Mouse (Mus musculus): ENCODE measurements at regions not wholly inside any gene's neighbourhood (a gene's known extent, or its start where the extent isn't known, plus 50 kb on each side); places are given as distances from the start of the nearest gene placed in this dataset.

DNA sequence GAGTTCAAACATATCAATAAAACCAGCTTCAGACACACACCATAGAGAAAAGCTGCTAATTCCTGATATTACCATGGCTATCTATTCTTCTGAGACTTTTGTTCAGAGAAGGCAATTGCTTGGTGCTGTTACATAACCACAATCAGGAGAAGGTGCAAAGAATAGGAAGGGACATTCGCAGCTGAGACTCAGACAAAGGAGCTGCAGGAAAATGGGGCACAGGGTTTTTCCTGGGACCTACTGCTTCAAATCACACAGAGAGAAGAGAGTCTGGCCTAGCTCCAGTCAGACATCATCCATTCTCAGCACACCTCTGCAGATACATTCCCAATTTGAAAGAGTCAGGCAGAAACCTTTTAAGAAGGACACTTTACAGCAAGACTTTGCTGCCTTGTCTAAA, 219.4 kb upstream of the Ercc4 start:
- TF ChIP-seq GATA1 (IDR thresholded peaks at IDR 0.05; ENCODE audit: borderline replicate concordance, low read length) (no peak), TAL1 (conservative IDR thresholded peaks at IDR 0.05; ENCODE audit: low read depth, low read length) (no peak), CTCF (IDR thresholded peaks at IDR 0.05; ENCODE audit: low read depth, low read length) (no peak)
